Mouse (Mus musculus) liver, adult 2 months (tissue): Measurements from ENCODE around the gene Magea6. TPM values are rescaled to one million over a fixed set of nuclear protein-coding genes. Genes with fewer than 3 reads are reported as not detected.
"Not testable (repeated sequence)": the region's sequence is repeated elsewhere in the genome, so short reads cannot be mapped to it uniquely, and the experiment has no call there.

Experiments
- DNase-seq: peaks from one replicate; pipeline ENCODE4 v3.0.0-alpha.2; 2011; ENCODE audit warnings: low read depth, low spot score; ENCODE audit errors: extremely low read depth
- H3K27ac ChIP-seq: fragments of 200-500 bp; replicated peaks from 2 replicates; pipeline ENCODE4 v1.5.1; 2012; ENCODE audit warnings: low read depth, mild to moderate bottlenecking, control low read depth, inconsistent platforms, low read length; ENCODE audit not compliant: insufficient read depth
- H3K27me3 ChIP-seq: fragments of 200-500 bp; 2 replicates; pipeline ENCODE4 v1.6.1; 2012; ENCODE audit warnings: mild to moderate bottlenecking, moderate library complexity, low read length, inconsistent platforms; ENCODE audit not compliant: control insufficient read depth, insufficient read depth
- H3K36me3 ChIP-seq: fragments of 200-500 bp; 2 replicates; pipeline ENCODE4 v1.6.1; 2012; ENCODE audit warnings: low read length, inconsistent platforms; ENCODE audit not compliant: control insufficient read depth, insufficient read depth
- H3K4me1 ChIP-seq: fragments of 200-500 bp; 2 replicates; pipeline ENCODE4 v1.6.1; 2011; ENCODE audit warnings: low read length; ENCODE audit not compliant: control insufficient read depth, insufficient read depth
- H3K4me3 ChIP-seq: fragments of 200-500 bp; 2 replicates; pipeline ENCODE4 v1.5.1; 2011; ENCODE audit warnings: low read depth, mild to moderate bottlenecking, control low read depth, low read length, moderate library complexity; ENCODE audit not compliant: insufficient read depth
- H3K79me2 ChIP-seq: fragments of 200-500 bp; 2 replicates; pipeline ENCODE4 v1.6.1; 2012; ENCODE audit warnings: inconsistent platforms, mild to moderate bottlenecking, low read length, moderate library complexity; ENCODE audit not compliant: control insufficient read depth, insufficient read depth
- H3K9ac ChIP-seq: fragments of 200-500 bp; 2 replicates; pipeline ENCODE4 v1.6.1; 2012; ENCODE audit warnings: low read depth, mild to moderate bottlenecking, control low read depth, inconsistent platforms, low read length
- WGBS: fragments of 180-500 bp; shearing (Covaris S2); methylation state at CpG from one replicate; pipeline ENCODE4 v1.1.7; 2018; 5-methylcytosine and 5-hydroxymethylcytosine counted together
- polyA plus RNA-seq: library from polyadenylated mRNA; depleted of rRNA; stranded (reverse); fragments of >200 nt; gene quantifications from 2 replicates; pipeline ENCODE4 v1.2.3, GENCODE M21; 2012; rRNA removed
- total RNA-seq: library from RNA; depleted of rRNA; stranded (reverse); fragments of >200 nt; gene quantifications from 2 replicates; pipeline ENCODE4 v1.2.3, GENCODE M21; 2014; rRNA removed

The Magea6 gene
- total RNA-seq (not detected in 2 replicates), polyA plus RNA-seq (not detected in 2 replicates)

DNA sequence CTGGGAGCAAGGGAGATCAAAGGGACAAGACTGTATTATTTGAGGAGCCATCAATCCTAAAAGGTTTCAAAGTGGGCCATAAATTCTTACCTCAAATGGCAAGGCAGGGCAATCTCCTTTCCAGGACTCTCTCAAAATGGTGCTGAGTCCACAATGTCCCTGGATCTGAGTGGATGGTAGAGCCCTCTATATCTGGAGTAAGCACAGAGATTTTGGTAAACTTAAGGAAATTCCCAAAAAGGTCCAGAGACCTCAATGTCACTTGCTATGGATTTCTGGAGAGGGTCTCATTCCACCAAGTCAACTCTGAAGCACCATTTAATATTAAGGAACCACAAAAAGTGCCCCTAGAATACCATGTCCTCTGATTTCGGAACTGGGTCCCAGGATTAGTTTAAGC is at the start of gene Magea6:
TSS of gene Magea6 (minus strand) at position 101 of the 400 bp plus-strand sequence.
- not testable (repeated sequence) for H3K4me3 ChIP-seq, H3K79me2 ChIP-seq, H3K36me3 ChIP-seq, H3K27me3 ChIP-seq, H3K9ac ChIP-seq, DNase-seq, H3K4me1 ChIP-seq, H3K27ac ChIP-seq
- 71% methylated on average over 1 of the region's 1 CpGs for WGBS

- DNase-seq, H3K9ac ChIP-seq, H3K4me3 ChIP-seq, H3K27ac ChIP-seq, H3K27me3 ChIP-seq, H3K36me3 ChIP-seq, H3K79me2 ChIP-seq, H3K4me1 ChIP-seq: not testable (repeated sequence)
- 21% methylated on average over 1 of the region's 1 CpGs for WGBS
These were observed 13.6 kb upstream of the Magea6 start, which contains the start of gene Magea3 for GRCm38 (mm10) chrX:154949405-154949804. TSS of gene Magea3 (minus strand) at chrX:154949505.

DNA sequence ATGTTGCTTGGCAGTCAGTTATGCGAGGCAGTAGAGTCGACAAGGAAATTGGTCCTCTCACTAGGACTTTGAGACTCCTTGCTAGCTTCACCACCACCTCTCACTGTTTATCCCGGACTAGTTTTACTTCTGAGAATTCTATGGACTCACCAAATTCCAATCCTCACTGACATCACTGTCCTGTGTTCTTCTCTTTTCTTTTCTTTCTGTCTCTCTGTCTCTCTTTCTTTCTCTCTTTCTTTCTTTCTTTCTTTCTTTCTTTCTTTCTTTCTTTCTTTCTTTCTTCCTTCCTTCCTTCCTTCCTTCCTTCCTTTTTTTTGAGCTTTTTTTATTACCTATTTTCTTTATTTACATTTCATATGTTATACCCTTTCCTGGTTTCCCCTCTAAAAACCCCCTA is 45.6 kb downstream of the Magea6 start, which contains the start of gene Cldn34b1:
TSS of gene Cldn34b1 (minus strand) at position 101 of the 400 bp plus-strand sequence.
- not testable (repeated sequence) for H3K27me3 ChIP-seq, H3K4me3 ChIP-seq, H3K79me2 ChIP-seq, H3K27ac ChIP-seq, H3K4me1 ChIP-seq, DNase-seq, H3K36me3 ChIP-seq, H3K9ac ChIP-seq
- 87% methylated on average over 3 of the region's 3 CpGs for WGBS

Other genes starting within 250 kb of the Magea6 start
- gene Cldn34b1, start 45.7 kb downstream of the Magea6 start, total RNA-seq: not detected in 2 replicates
- gene Cldn34b1, start 45.7 kb downstream of the Magea6 start, polyA plus RNA-seq: not detected in 2 replicates
- gene Magea3, start 13.5 kb upstream of the Magea6 start, total RNA-seq: not detected in 2 replicates
- gene Magea3, start 13.5 kb upstream of the Magea6 start, polyA plus RNA-seq: not detected in 2 replicates
- gene Magea8, start 59.9 kb upstream of the Magea6 start, total RNA-seq: not detected in 2 replicates
- not detected in 2 replicates for gene Magea8, start 59.9 kb upstream of the Magea6 start, polyA plus RNA-seq
- gene Magea5, start 127.2 kb upstream of the Magea6 start, total RNA-seq: not detected in 2 replicates
- gene Magea5, start 127.2 kb upstream of the Magea6 start, polyA plus RNA-seq: not detected in 2 replicates
- not detected in 2 replicates for gene Magea1, start 153.8 kb upstream of the Magea6 start, total RNA-seq
- not detected in 2 replicates for gene Magea1, start 153.8 kb upstream of the Magea6 start, polyA plus RNA-seq
- gene Magea2, start 157.7 kb upstream of the Magea6 start, total RNA-seq: not detected in 2 replicates
- gene Magea2, start 157.7 kb upstream of the Magea6 start, polyA plus RNA-seq: not detected in 2 replicates
- not detected in 2 replicates for gene Cldn34b2, start 192.4 kb upstream of the Magea6 start, total RNA-seq
- not detected in 2 replicates for gene Cldn34b2, start 192.4 kb upstream of the Magea6 start, polyA plus RNA-seq